Mouse (Mus musculus): Measurements from ENCODE around the gene Scimp. TPM values are rescaled to one million over a fixed set of nuclear protein-coding genes. Genes with fewer than 3 reads are reported as not detected.

The Scimp gene
- polyA plus RNA-seq, 1 experiment from 2014 or later, result 0.70 TPM

- H3K36me3 ChIP-seq (ENCODE audit: control insufficient read depth, insufficient read depth), result no peaks in the 10 kb centered on the region
- H3K27ac ChIP-seq (ENCODE audit: low read length), result no peak overlapping the region
- H3K27me3 ChIP-seq (ENCODE audit: control insufficient read depth, insufficient read depth, low read length), result no peaks in the 10 kb centered on the region
- WGBS, result 72% methylated on average over 4 of the region's 4 CpGs
- H3K4me1 ChIP-seq (ENCODE audit: control insufficient read depth, insufficient read depth, low read length), result no peaks in the 10 kb centered on the region
- H3K9ac ChIP-seq (ENCODE audit: low read length), result no peak overlapping the region
- no peak overlapping the region for H3K4me2 ChIP-seq (ENCODE audit: low read depth, low read length)
- no peak for ATAC-seq (replicated peaks; ENCODE audit: extremely low read depth, insufficient read depth, low FRiP score)
- no peak overlapping the region for H3K4me3 ChIP-seq (ENCODE audit: low read length)
- H3K9me3 ChIP-seq (replicated peaks; ENCODE audit: control insufficient read depth, low read length), result no peaks in the 10 kb centered on the region
Observed at GRCm38 (mm10) chr11:70747876-70748545, 64.4 kb downstream of the Scimp start.

GRCm38 (mm10) chr11:70745636-70746035, 66.8 kb downstream of the Scimp start:
- H3K36me3 ChIP-seq (ENCODE audit: control insufficient read depth, insufficient read depth), result no peaks in the 10 kb centered on the region
- H3K9ac ChIP-seq (ENCODE audit: low read length), result no peak overlapping the region
- no peak overlapping the region for H3K27ac ChIP-seq (ENCODE audit: low read length)
- no peak overlapping the region for H3K4me3 ChIP-seq (ENCODE audit: low read length)
- no peak for ATAC-seq (replicated peaks; ENCODE audit: extremely low read depth, insufficient read depth, low FRiP score)
- no peak overlapping the region for H3K4me2 ChIP-seq (ENCODE audit: low read depth, low read length)
- H3K4me1 ChIP-seq (ENCODE audit: control insufficient read depth, insufficient read depth, low read length), result no peaks in the 10 kb centered on the region
- no peaks in the 10 kb centered on the region for H3K27me3 ChIP-seq (ENCODE audit: control insufficient read depth, insufficient read depth, low read length)
- 65% methylated on average over 7 of the region's 7 CpGs for WGBS
- H3K9me3 ChIP-seq (replicated peaks; ENCODE audit: control insufficient read depth, low read length), result no peaks in the 10 kb centered on the region

- no peak overlapping the region for H3K9ac ChIP-seq (ENCODE audit: low read length)
- WGBS, result 80% methylated on average over 12 of the region's 12 CpGs
- H3K4me2 ChIP-seq (ENCODE audit: low read depth, low read length), result no peak overlapping the region
- no peaks in the 10 kb centered on the region for H3K36me3 ChIP-seq (ENCODE audit: control insufficient read depth, insufficient read depth)
- H3K27ac ChIP-seq (ENCODE audit: low read length), result no peak overlapping the region
- ATAC-seq (replicated peaks; ENCODE audit: extremely low read depth, insufficient read depth, low FRiP score), result no peak
- H3K9me3 ChIP-seq (replicated peaks; ENCODE audit: control insufficient read depth, low read length), result no peaks in the 10 kb centered on the region
- H3K4me1 ChIP-seq (ENCODE audit: control insufficient read depth, insufficient read depth, low read length), result no peaks in the 10 kb centered on the region
- no peak overlapping the region for H3K4me3 ChIP-seq (ENCODE audit: low read length)
- no peaks in the 10 kb centered on the region for H3K27me3 ChIP-seq (ENCODE audit: control insufficient read depth, insufficient read depth, low read length)
Observed at GRCm38 (mm10) chr11:70742581-70743459, 69.6 kb downstream of the Scimp start.

GRCm38 (mm10) chr11:70742117-70742516, 70.3 kb downstream of the Scimp start:
- H3K36me3 ChIP-seq (ENCODE audit: control insufficient read depth, insufficient read depth), result no peaks in the 10 kb centered on the region
- no peaks in the 10 kb centered on the region for H3K27me3 ChIP-seq (ENCODE audit: control insufficient read depth, insufficient read depth, low read length)
- no peak overlapping the region for H3K4me2 ChIP-seq (ENCODE audit: low read depth, low read length)
- WGBS, result 81% methylated on average over 7 of the region's 7 CpGs
- H3K4me3 ChIP-seq (ENCODE audit: low read length), result no peak overlapping the region
- no peak for ATAC-seq (replicated peaks; ENCODE audit: extremely low read depth, insufficient read depth, low FRiP score)
- H3K9me3 ChIP-seq (replicated peaks; ENCODE audit: control insufficient read depth, low read length), result no peaks in the 10 kb centered on the region
- no peak overlapping the region for H3K9ac ChIP-seq (ENCODE audit: low read length)
- no peak overlapping the region for H3K27ac ChIP-seq (ENCODE audit: low read length)
- H3K4me1 ChIP-seq (ENCODE audit: control insufficient read depth, insufficient read depth, low read length), result no peaks in the 10 kb centered on the region

GRCm38 (mm10) chr11:70741603-70742002, 70.8 kb downstream of the Scimp start:
- Histone ChIP-seq H3K4me3 (ENCODE audit: low read length) (no peak overlapping the region), H3K27me3 (ENCODE audit: control insufficient read depth, insufficient read depth, low read length) (no peaks in the 10 kb centered on the region), H3K9ac (ENCODE audit: low read length) (no peak overlapping the region), H3K4me2 (ENCODE audit: low read depth, low read length) (no peak overlapping the region), H3K9me3 (replicated peaks; ENCODE audit: control insufficient read depth, low read length) (no peaks in the 10 kb centered on the region), H3K27ac (ENCODE audit: low read length) (no peak overlapping the region), H3K4me1 (ENCODE audit: control insufficient read depth, insufficient read depth, low read length) (no peaks in the 10 kb centered on the region), H3K36me3 (ENCODE audit: control insufficient read depth, insufficient read depth) (no peaks in the 10 kb centered on the region)
- no peak for ATAC-seq (replicated peaks; ENCODE audit: extremely low read depth, insufficient read depth, low FRiP score)
- WGBS, result 84% methylated on average over 3 of the region's 3 CpGs

Small RNAs within 50 kb of the gene (microRNA-seq; reads per million reads assigned to microRNA genes)
- gene Gm22760, result not detected

Other genes with a start within 250 kb of the Scimp start
- 9.8 and 10.3 TPM in 2 replicates for gene Mink1, start 249.7 kb downstream of the Scimp start, polyA plus RNA-seq (2015; fragmentation: Nextera tagmentation; extraction: Ambion mirVana)
- not detected in 2 replicates for gene 4930544D05Rik, start 196.7 kb downstream of the Scimp start, polyA plus RNA-seq (2015; fragmentation: Nextera tagmentation; extraction: Ambion mirVana)
- gene Chrne, start 193.4 kb downstream of the Scimp start, polyA plus RNA-seq (2015; fragmentation: Nextera tagmentation; extraction: Ambion mirVana), result not detected in 2 replicates
- gene Gp1ba, start 173.5 kb downstream of the Scimp start, polyA plus RNA-seq (2015; fragmentation: Nextera tagmentation; extraction: Ambion mirVana), result 0.34 and 0.38 TPM in 2 replicates
- 80.3 and 80.9 TPM in 2 replicates for gene Rnf167, start 165.4 kb downstream of the Scimp start, polyA plus RNA-seq (2015; fragmentation: Nextera tagmentation; extraction: Ambion mirVana)
- 346 and 351 TPM in 2 replicates for gene Slc25a11, start 165.1 kb downstream of the Scimp start, polyA plus RNA-seq (2015; fragmentation: Nextera tagmentation; extraction: Ambion mirVana)
- 1,225 and 1,312 TPM in 2 replicates for gene Pfn1, start 157.9 kb downstream of the Scimp start, polyA plus RNA-seq (2015; fragmentation: Nextera tagmentation; extraction: Ambion mirVana)
- 578 and 593 TPM in 2 replicates for gene Eno3, start 155.4 kb downstream of the Scimp start, polyA plus RNA-seq (2015; fragmentation: Nextera tagmentation; extraction: Ambion mirVana)
- 186 and 191 TPM in 2 replicates for gene Spag7, start 143.2 kb downstream of the Scimp start, polyA plus RNA-seq (2015; fragmentation: Nextera tagmentation; extraction: Ambion mirVana)
- 15.0 and 15.6 TPM in 2 replicates for gene Camta2, start 124.5 kb downstream of the Scimp start, polyA plus RNA-seq (2015; fragmentation: Nextera tagmentation; extraction: Ambion mirVana)
- 1.2 and 1.4 TPM in 2 replicates for gene Inca1, start 112.4 kb downstream of the Scimp start, polyA plus RNA-seq (2015; fragmentation: Nextera tagmentation; extraction: Ambion mirVana)
- 5.1 and 5.2 TPM in 2 replicates for gene Kif1c, start 112.0 kb downstream of the Scimp start, polyA plus RNA-seq (2015; fragmentation: Nextera tagmentation; extraction: Ambion mirVana)
- gene Zfp3, start 48.4 kb downstream of the Scimp start, polyA plus RNA-seq (2015; fragmentation: Nextera tagmentation; extraction: Ambion mirVana), result 10.0 and 10.5 TPM in 2 replicates
- gene Rabep1, start 32.2 kb upstream of the Scimp start, polyA plus RNA-seq (2015; fragmentation: Nextera tagmentation; extraction: Ambion mirVana), result 26.8 and 28.7 TPM in 2 replicates
- gene Nup88, start 157.4 kb upstream of the Scimp start, polyA plus RNA-seq (2015; fragmentation: Nextera tagmentation; extraction: Ambion mirVana), result 117 and 124 TPM in 2 replicates
- gene Rpain, start 157.6 kb upstream of the Scimp start, polyA plus RNA-seq (2015; fragmentation: Nextera tagmentation; extraction: Ambion mirVana), result 54.7 and 55.3 TPM in 2 replicates
- 279 and 291 TPM in 2 replicates for gene C1qbp, start 170.4 kb upstream of the Scimp start, polyA plus RNA-seq (2015; fragmentation: Nextera tagmentation; extraction: Ambion mirVana)
- gene Dhx33, start 191.9 kb upstream of the Scimp start, polyA plus RNA-seq (2015; fragmentation: Nextera tagmentation; extraction: Ambion mirVana), result 12.4 and 13.0 TPM in 2 replicates
- 25.3 and 26.2 TPM in 2 replicates for gene Mis12, start 207.0 kb upstream of the Scimp start, polyA plus RNA-seq (2015; fragmentation: Nextera tagmentation; extraction: Ambion mirVana)
- gene Derl2, start 207.3 kb upstream of the Scimp start, polyA plus RNA-seq (2015; fragmentation: Nextera tagmentation; extraction: Ambion mirVana), result 33.8 and 35.1 TPM in 2 replicates
- 18.0 and 20.9 TPM in 2 replicates for gene 6330403K07Rik, start 220.9 kb upstream of the Scimp start, polyA plus RNA-seq (2015; fragmentation: Nextera tagmentation; extraction: Ambion mirVana)